Mouse (Mus musculus) neural tube, embryonic 13.5 days (tissue): Measurements from ENCODE around the gene Ppil2. TPM values are rescaled to one million over a fixed set of nuclear protein-coding genes. Genes with fewer than 3 reads are reported as not detected.

ENCODE experiments used
- ATAC-seq: fragments of 200-750 bp; cut with Nextera tagmentation; 2 replicates; pipeline ENCODE4 v1.8.0; 2017; ENCODE audit warnings: low read depth, mild to moderate bottlenecking, moderate TSS enrichment, moderate library complexity
- H3K27ac ChIP-seq: fragments of 300-500 bp; sonication (generic); replicated peaks from 2 replicates; pipeline ENCODE4 v1.5.1; 2015; ENCODE audit warnings: moderate library complexity, mild to moderate bottlenecking, inconsistent platforms
- H3K27me3 ChIP-seq: fragments of 300-500 bp; sonication (generic); 2 replicates; pipeline ENCODE4 v1.6.1; 2015; ENCODE audit warnings: mild to moderate bottlenecking, inconsistent platforms
- H3K36me3 ChIP-seq: fragments of 300-500 bp; sonication (generic); 2 replicates; pipeline ENCODE4 v1.6.1; 2015; ENCODE audit warnings: mild to moderate bottlenecking, inconsistent platforms
- H3K4me1 ChIP-seq: fragments of 300-500 bp; sonication (generic); replicated peaks from 2 replicates; pipeline ENCODE4 v1.6.1; 2015; ENCODE audit warnings: inconsistent platforms
- H3K4me2 ChIP-seq: fragments of 300-500 bp; sonication (generic); 2 replicates; pipeline ENCODE4 v1.6.1; 2015; ENCODE audit warnings: inconsistent platforms, mild to moderate bottlenecking, moderate library complexity
- H3K4me3 ChIP-seq: fragments of 300-500 bp; sonication (generic); 2 replicates; pipeline ENCODE4 v1.5.1; 2015; ENCODE audit warnings: mild to moderate bottlenecking, inconsistent platforms
- H3K9ac ChIP-seq: fragments of 300-500 bp; sonication (generic); 2 replicates; pipeline ENCODE4 v1.6.1; 2015; ENCODE audit warnings: moderate library complexity, mild to moderate bottlenecking, inconsistent platforms
- H3K9me3 ChIP-seq: fragments of 300-500 bp; sonication (generic); 2 replicates; pipeline ENCODE4 v1.6.1; 2016; ENCODE audit warnings: inconsistent platforms
- WGBS: fragments of 180-500 bp; shearing (Covaris S2); methylation state at CpG from one replicate; pipeline ENCODE4 v1.1.7; 2015; 5-methylcytosine and 5-hydroxymethylcytosine counted together
- microRNA counts: library from miRNA; unstranded; fragments of <30 nt; microRNA quantifications from one replicate; lab custom pipeline; 2016
- microRNA-seq: library from miRNA; unstranded; fragments of <30 nt; microRNA quantifications from one replicate; pipeline ENCODE4, GENCODE M21; 2016
- polyA plus RNA-seq: library from polyadenylated mRNA; unstranded; fragments of >200 nt; fragmentation: Nextera tagmentation; extraction: Ambion mirVana; gene quantifications from 2 replicates; pipeline ENCODE4 v1.2.1, GENCODE M21; 2015

Gene Ppil2
- polyA plus RNA-seq, 1 experiment from 2014 or later = 154 TPM

DNA sequence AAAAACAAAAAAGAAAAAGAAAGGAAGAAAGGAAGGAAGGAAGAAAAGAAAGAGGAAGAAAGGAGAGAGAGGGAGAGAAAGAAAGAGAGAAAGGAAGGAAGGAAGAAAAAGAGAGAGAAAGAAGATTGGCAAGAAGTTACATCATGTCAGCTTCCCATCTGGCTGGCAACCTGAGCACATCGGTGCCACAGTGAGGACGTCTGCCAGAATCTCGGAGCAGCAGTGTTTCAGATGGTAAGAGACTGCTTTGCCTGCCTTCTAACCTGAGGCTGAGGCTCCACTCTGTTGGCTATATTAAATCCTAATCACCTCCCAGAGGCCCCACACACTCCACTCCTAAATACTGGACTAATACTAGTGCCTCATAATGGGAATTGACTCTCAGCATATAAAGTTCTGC, 57.2 kb downstream of the Ppil2 start:
- H3K9me3 ChIP-seq = no peaks in the 10 kb centered on the region
- WGBS = 80% methylated on average over 3 of the region's 3 CpGs
- no peak overlapping the region for H3K4me2 ChIP-seq
- peaks cover 15% of the 10 kb centered on the region; the same call in 1 of the 2 replicates for H3K4me1 ChIP-seq
- peaks cover 8% of the 10 kb centered on the region for H3K36me3 ChIP-seq
- H3K9ac ChIP-seq = no peak overlapping the region
- no peak for ATAC-seq
- H3K27me3 ChIP-seq = no peaks in the 10 kb centered on the region
- no peak overlapping the region for H3K27ac ChIP-seq
- H3K4me3 ChIP-seq = no peak overlapping the region

GRCm38 (mm10) chr16:17052087-17052486, 59.0 kb downstream of the Ppil2 start:
- Histone ChIP-seq H3K4me1 (peaks cover 15% of the 10 kb centered on the region; the same call in 1 of the 2 replicates), H3K27me3 (no peaks in the 10 kb centered on the region), H3K9ac (no peak overlapping the region), H3K4me2 (no peak overlapping the region), H3K4me3 (no peak overlapping the region), H3K27ac (no peak overlapping the region), H3K36me3 (peaks cover 25% of the 10 kb centered on the region), H3K9me3 (no peaks in the 10 kb centered on the region)
- 76% methylated on average over 7 of the region's 7 CpGs for WGBS
- ATAC-seq = 0 out of 2 replicates have a peak, but pooled peaks have one; percentile 21

DNA sequence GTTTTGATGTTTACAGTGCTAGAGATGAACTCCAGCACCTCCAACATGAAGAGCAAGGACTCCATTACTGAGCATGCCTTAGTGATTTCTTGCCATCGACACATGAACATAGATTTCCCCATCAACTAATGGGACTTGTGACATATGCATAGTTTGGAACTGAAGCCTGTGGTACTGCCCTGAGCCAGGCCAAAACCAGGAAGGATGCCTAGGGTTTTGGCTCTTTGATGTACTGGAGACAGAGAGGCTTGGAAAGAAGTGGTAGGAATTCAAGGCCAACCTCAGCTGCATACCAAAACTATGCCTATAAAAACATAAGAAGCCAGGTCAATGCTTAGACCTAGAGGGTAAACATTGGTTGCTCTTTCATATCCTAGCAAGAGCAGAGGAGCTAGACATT, 61.2 kb downstream of the Ppil2 start:
- ATAC-seq = no peak
- Histone ChIP-seq H3K27me3 (no peaks in the 10 kb centered on the region), H3K4me1 (peaks cover 4% of the 10 kb centered on the region; the same call in 1 of the 2 replicates), H3K36me3 (peaks cover 38% of the 10 kb centered on the region), H3K4me2 (no peak overlapping the region), H3K27ac (no peak overlapping the region), H3K9me3 (no peaks in the 10 kb centered on the region), H3K9ac (no peak overlapping the region), H3K4me3 (no peak overlapping the region)
- 91% methylated on average over 1 of the region's 1 CpGs for WGBS

- Histone ChIP-seq H3K27ac (no peak overlapping the region), H3K27me3 (no peaks in the 10 kb centered on the region), H3K4me3 (no peak overlapping the region), H3K4me1 (peaks cover 4% of the 10 kb centered on the region; the same call in 1 of the 2 replicates), H3K36me3 (peaks cover 81% of the 10 kb centered on the region), H3K9me3 (no peaks in the 10 kb centered on the region), H3K9ac (no peak overlapping the region), H3K4me2 (no peak overlapping the region)
- no peak for ATAC-seq
- 38% methylated on average over 3 of the region's 3 CpGs for WGBS
Observed at GRCm38 (mm10) chr16:17045287-17045686, 65.8 kb downstream of the Ppil2 start.

GRCm38 (mm10) chr16:17044320-17044719, 66.7 kb downstream of the Ppil2 start:
- ATAC-seq = no peak
- H3K9me3 ChIP-seq = no peaks in the 10 kb centered on the region
- H3K4me3 ChIP-seq = no peak overlapping the region
- peaks cover 4% of the 10 kb centered on the region; the same call in 1 of the 2 replicates for H3K4me1 ChIP-seq
- H3K27me3 ChIP-seq = no peaks in the 10 kb centered on the region
- no peak overlapping the region for H3K4me2 ChIP-seq
- WGBS = 82% methylated on average over 3 of the region's 3 CpGs
- peaks cover 85% of the 10 kb centered on the region for H3K36me3 ChIP-seq
- H3K27ac ChIP-seq = no peak overlapping the region
- no peak overlapping the region for H3K9ac ChIP-seq

DNA sequence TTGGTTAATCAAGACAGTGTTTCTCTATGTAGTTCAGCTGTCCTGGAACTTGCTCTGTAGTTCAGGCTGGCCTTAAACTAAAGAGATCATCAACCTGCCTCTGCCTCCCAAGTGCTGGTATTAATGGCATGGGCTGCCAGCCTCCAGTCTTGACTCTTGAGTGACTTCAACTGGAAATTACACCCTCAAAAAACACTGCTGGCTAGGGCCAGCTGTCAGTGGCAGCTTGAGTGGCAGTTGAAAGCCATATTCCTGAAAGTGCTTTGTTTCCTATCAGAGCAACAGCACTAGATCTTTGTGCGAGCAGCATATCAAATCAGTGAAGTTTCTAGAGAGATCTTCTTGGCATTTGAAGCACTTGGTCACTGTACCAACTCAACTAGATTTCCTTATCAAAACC, 69.6 kb downstream of the Ppil2 start:
- ATAC-seq = no peak
- whole genome bisulfite sequencing = 100% methylated on average over 1 of the region's 1 CpGs
- Histone ChIP-seq H3K9me3 (no peaks in the 10 kb centered on the region), H3K4me3 (no peak overlapping the region), H3K9ac (no peak overlapping the region), H3K27ac (no peak overlapping the region), H3K36me3 (peaks cover 90% of the 10 kb centered on the region), H3K4me1 (peaks cover 4% of the 10 kb centered on the region; the same call in 1 of the 2 replicates), H3K4me2 (no peak overlapping the region), H3K27me3 (no peaks in the 10 kb centered on the region)

GRCm38 (mm10) chr16:17040716-17041115, 70.3 kb downstream of the Ppil2 start:
- Histone ChIP-seq H3K27me3 (no peaks in the 10 kb centered on the region), H3K4me1 (peaks cover 4% of the 10 kb centered on the region; the same call in 1 of the 2 replicates), H3K27ac (no peak overlapping the region), H3K4me3 (no peak overlapping the region), H3K9ac (no peak overlapping the region), H3K4me2 (no peak overlapping the region), H3K36me3 (peaks cover 92% of the 10 kb centered on the region), H3K9me3 (no peaks in the 10 kb centered on the region)
- no peak for ATAC-seq
- WGBS = 97% methylated on average over 3 of the region's 3 CpGs

MicroRNA genes within 50 kb of the gene (microRNA counts, 519-probe panel; counts per million panel counts)
- 4,820 counts per million, percentile 83 among the panel's probes with 10 or more counts for microRNA mmu-miR-130b (lab: Ali Mortazavi, UCI)
- microRNA mmu-miR-301b (lab: Ali Mortazavi, UCI) = 3,557 counts per million, percentile 49 among the panel's probes with 10 or more counts

Small RNAs within 50 kb of the gene (microRNA-seq; reads per million reads assigned to microRNA genes)
- gene Mir130b = 4,113 reads per million, percentile 92 among the genes with 10 or more reads in this experiment
- gene Mir301b = 90.2 reads per million, percentile 54 among the genes with 10 or more reads in this experiment

Other genes starting within 250 kb of the Ppil2 start
- 0.22 TPM in 1 of 2 replicates, not detected in the other for gene Igll1, start 247.3 kb downstream of the Ppil2 start, polyA plus RNA-seq
- 65.0 and 66.5 TPM in 2 replicates for gene Top3b, start 240.5 kb downstream of the Ppil2 start, polyA plus RNA-seq
- 1.2 and 2.1 TPM in 2 replicates for gene Vpreb1, start 240.4 kb downstream of the Ppil2 start, polyA plus RNA-seq
- gene Ppm1f, start 214.8 kb downstream of the Ppil2 start, polyA plus RNA-seq = 22.7 and 24.7 TPM in 2 replicates
- gene Mapk1, start 127.9 kb downstream of the Ppil2 start, polyA plus RNA-seq = 174 and 180 TPM in 2 replicates
- 81.2 and 94.0 TPM in 2 replicates for gene Ypel1, start 41.6 kb downstream of the Ppil2 start, polyA plus RNA-seq
- 25.8 and 26.0 TPM in 2 replicates for gene 2610318N02Rik, start 13.9 kb upstream of the Ppil2 start, polyA plus RNA-seq
- gene Sdf2l1, start 21.1 kb upstream of the Ppil2 start, polyA plus RNA-seq = 51.1 and 67.2 TPM in 2 replicates
- 31.1 and 39.7 TPM in 2 replicates for gene Ydjc, start 33.4 kb upstream of the Ppil2 start, polyA plus RNA-seq
- 2.3 and 2.5 TPM in 2 replicates for gene Ccdc116, start 36.0 kb upstream of the Ppil2 start, polyA plus RNA-seq
- gene Ube2l3, start 91.4 kb upstream of the Ppil2 start, polyA plus RNA-seq = 326 and 357 TPM in 2 replicates
- gene Rimbp3, start 97.3 kb upstream of the Ppil2 start, polyA plus RNA-seq = 1.5 TPM in 2 replicates
- 7.8 and 8.2 TPM in 2 replicates for gene Hic2, start 122.3 kb upstream of the Ppil2 start, polyA plus RNA-seq
- gene Tmem191c, start 164.8 kb upstream of the Ppil2 start, polyA plus RNA-seq = 31.9 and 35.1 TPM in 2 replicates
- gene Serpind1, start 220.1 kb upstream of the Ppil2 start, polyA plus RNA-seq = 0.76 and 0.88 TPM in 2 replicates